Mouse (Mus musculus) C2C12 (cell line): ENCODE data around the gene Prr11.

Experiments
- CTCF ChIP-seq: IDR thresholded peaks from one replicate; pipeline ENCODE4 v1.5.1; 2011; ENCODE audit not compliant: control insufficient read depth, insufficient read depth, insufficient read length
- MAX ChIP-seq: IDR thresholded peaks from one replicate; pipeline ENCODE4 v1.6.1; 2011; ENCODE audit warnings: mild to moderate bottlenecking, control low read depth
- MYOD1 ChIP-seq: IDR thresholded peaks from one replicate; pipeline ENCODE4 v1.6.1; 2011; ENCODE audit warnings: low read depth; ENCODE audit not compliant: control insufficient read depth, insufficient read length
- MYOG ChIP-seq: IDR thresholded peaks from one replicate; pipeline ENCODE4 v1.6.1; 2011; ENCODE audit not compliant: control insufficient read depth, insufficient read length; ENCODE audit errors: extremely low read depth

DNA sequence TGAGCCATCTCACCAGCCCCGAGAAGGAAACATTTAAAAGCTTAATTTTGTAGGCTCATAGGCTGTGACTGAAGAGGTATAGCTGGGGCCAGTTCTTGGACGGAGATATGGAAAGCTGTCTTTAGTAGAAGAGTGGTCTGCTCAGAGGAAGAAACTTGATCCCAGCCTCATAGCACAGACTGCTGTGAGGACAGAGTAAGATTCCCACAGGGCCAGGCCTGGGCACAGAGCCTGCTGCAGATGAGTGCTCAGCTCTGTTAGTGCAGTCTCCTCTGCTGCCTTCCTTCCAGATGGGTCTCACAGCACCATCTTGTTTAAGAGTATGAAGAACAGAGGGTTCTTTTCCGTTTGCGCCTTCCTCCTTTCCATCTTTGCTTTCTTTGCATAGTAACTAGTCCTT, 27.7 kb upstream of the Prr11 start:
- TF ChIP-seq CTCF (no peak), MYOG (no peak), MYOD1 (no peak), MAX (no peak)
